Mouse (Mus musculus) layer of hippocampus, postnatal 14 days (tissue): ENCODE measurements around the gene Helq. TPM values are rescaled to one million over a fixed set of nuclear protein-coding genes. Genes with fewer than 3 reads are reported as not detected.

Experiments used
- total RNA-seq, 2 experiments: library from RNA; stranded (reverse); gene quantifications; 2 replicates each; pipeline ENCODE4 v1.2.3; 2021

Gene Helq
- total RNA-seq, 2 experiments from 2014 or later = 13.2 to 18.5 TPM

Other genes with a start within 250 kb of the Helq start
- gene Plac8, start 226.4 kb downstream of the Helq start, total RNA-seq = not detected
- 10 to 100 TPM; 62.0 to 62.6 TPM for gene Coq2, start 123.5 kb downstream of the Helq start, total RNA-seq
- under 1 TPM; 0.72 to 0.90 TPM for gene Hpse, start 78.9 kb downstream of the Helq start, total RNA-seq
- 10 to 100 TPM; 58.6 to 62.2 TPM for gene Mrps18c, start within 50 bp of the Helq start, total RNA-seq
- 1 to 10 TPM; 6.4 to 7.5 TPM for gene Abraxas1, start 22.4 kb upstream of the Helq start, total RNA-seq
- 1 to 10 TPM; 2.2 to 3.1 TPM for gene Gpat3, start 47.1 kb upstream of the Helq start, total RNA-seq